Mouse (Mus musculus) splenic B cell, adult 2 months (primary cell): ENCODE data around the gene Gm17728.
"Not testable (repeated sequence)": the region's sequence is repeated elsewhere in the genome, so short reads cannot be mapped to it uniquely, and the experiment has no call there.

Experiments used
- DNase-seq: peaks from one replicate; pipeline ENCODE4 v3.0.0-alpha.2; 2011; ENCODE audit warnings: low read depth, low spot score
- H3K27me3 ChIP-seq: 2 replicates; pipeline ENCODE4 v1.6.1; 2012; ENCODE audit warnings: mild to moderate bottlenecking, low read length, moderate library complexity, mixed read lengths; ENCODE audit not compliant: control insufficient read depth, poor library complexity, insufficient read depth, severe bottlenecking
- H3K36me3 ChIP-seq: 2 replicates; pipeline ENCODE4 v1.6.1; 2012; ENCODE audit warnings: mild to moderate bottlenecking, low read length, moderate library complexity, mixed read lengths; ENCODE audit not compliant: control insufficient read depth, poor library complexity, insufficient read depth, severe bottlenecking

The Gm17728 gene

DNA sequence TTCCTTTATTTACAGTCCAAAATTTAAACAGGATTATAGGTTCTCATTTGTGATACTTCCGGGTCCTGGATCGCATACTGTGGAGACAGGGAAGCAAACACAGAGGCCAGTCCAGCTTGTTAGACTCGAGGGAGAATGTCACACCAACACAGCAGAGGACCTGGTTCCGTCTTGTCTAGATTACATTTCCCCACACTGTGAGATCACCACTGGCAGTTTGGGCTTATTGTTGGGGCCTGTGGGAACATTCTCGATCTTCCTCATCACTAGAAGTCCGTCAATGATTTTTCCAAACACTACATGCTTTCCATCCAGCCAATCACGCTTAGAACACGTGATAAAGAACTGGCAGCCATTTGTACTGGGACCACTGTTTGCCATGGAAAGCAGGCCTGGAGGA is at the start of gene Gm17728:
Gene Gm17728 (plus strand): TSS at position 301 of the 400 bp plus-strand sequence.
- H3K36me3 ChIP-seq, DNase-seq, H3K27me3 ChIP-seq: not testable (repeated sequence)

DNA sequence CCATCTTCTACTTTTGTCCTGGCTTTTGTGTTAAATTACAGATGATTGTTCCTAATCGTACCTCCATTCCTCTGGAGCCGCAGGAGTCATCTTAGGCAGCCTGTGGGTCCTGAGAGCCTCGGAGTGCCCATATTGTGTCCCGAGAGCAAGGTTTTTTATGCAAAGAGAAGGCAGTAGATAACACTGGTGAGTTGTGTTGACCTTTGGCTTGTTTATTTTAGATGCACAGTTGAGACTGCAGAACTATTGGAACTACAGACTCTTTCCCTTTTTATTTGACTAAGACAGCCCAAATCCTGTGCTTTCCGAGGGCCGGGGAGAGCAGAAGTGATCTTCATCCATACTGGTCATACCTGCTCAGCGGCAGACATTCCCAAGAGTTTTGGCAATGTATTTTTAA is 24.4 kb upstream of the Gm17728 start:
- no peak for DNase-seq
- Histone ChIP-seq H3K36me3 (no peaks in the 10 kb centered on the region), H3K27me3 (no peaks in the 10 kb centered on the region)

DNA sequence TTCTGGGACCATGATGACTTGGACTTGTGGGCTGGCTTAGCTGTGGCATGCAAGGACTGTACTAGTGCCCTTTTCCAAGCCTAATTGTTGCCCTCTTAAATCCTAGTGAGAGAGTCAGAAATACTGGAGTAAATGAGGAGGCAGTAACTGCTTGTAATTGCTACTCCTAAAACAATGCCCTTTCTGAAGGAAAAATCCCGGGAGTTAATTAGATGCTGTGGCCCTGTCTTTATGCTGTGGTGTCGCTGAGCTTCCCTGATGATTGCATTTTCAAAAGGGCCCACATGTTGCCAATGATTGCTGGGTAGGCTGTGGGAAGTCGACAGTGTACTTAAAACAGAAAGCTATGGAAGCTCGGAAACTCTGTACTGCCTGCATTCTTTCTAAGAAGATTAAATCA is 23.3 kb upstream of the Gm17728 start:
- no peak for DNase-seq
- H3K27me3 ChIP-seq: no peaks in the 10 kb centered on the region
- H3K36me3 ChIP-seq: no peaks in the 10 kb centered on the region

DNA sequence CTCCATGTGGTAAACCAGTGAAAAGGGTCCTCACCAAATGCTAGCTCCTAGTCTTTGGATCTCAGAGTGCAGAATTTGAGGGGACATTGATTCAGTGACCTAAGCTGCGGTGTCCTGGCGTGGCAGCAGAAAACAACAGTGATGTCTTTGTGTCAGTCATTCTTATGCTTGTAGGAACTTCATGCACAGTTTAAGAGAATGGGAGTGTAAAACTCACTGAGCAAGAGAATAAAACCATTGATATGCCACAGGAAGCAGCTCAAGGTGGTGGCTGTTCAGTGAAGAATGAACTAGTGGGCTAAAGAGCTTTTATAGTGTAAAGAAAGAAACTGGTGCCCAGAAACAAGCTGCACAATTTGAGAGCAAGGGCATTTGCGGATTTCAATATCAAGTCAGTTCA is 17.9 kb upstream of the Gm17728 start:
- Histone ChIP-seq H3K36me3 (no peaks in the 10 kb centered on the region), H3K27me3 (no peaks in the 10 kb centered on the region)
- DNase-seq: no peak

DNA sequence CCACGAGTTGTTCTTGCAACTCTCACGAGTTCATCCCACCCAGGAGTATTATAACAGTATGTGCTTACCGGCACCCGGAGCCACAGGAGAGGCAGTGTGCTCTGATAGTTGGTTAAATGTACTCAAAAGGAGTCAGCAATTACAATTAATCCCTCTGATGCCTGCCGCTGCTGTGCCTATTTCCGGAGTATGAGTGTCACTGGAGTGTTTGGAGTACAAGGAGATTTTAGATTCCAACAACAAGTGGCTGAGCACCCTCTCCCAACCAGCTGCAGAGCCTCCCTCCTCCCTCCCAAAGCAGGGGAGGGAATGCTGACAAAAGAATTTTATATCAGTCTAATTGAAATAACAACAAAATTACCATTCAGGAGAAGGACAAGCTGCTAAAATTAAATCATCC is 14.2 kb upstream of the Gm17728 start:
- no peak for DNase-seq
- no peaks in the 10 kb centered on the region for H3K27me3 ChIP-seq
- H3K36me3 ChIP-seq: no peaks in the 10 kb centered on the region

DNA sequence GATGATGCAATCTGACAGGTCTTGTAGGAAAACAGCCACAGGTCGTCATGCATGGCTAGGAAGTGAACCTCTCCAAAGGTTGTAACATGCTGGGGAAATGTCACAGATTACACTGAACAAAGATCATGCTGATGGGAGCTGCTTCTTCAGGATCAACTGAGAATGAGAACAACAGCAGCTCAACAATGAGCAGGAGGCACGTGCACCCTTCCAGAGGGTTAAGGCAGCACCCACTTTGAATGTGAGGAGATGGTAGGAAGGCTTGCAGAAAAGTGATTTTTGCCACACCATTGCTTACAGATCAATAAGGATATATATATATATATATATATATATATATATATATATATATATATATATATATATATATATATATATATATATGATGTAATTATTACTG is 2.8 kb upstream of the Gm17728 start:
- Histone ChIP-seq H3K27me3 (no peaks in the 10 kb centered on the region), H3K36me3 (no peaks in the 10 kb centered on the region)
- no peak for DNase-seq

DNA sequence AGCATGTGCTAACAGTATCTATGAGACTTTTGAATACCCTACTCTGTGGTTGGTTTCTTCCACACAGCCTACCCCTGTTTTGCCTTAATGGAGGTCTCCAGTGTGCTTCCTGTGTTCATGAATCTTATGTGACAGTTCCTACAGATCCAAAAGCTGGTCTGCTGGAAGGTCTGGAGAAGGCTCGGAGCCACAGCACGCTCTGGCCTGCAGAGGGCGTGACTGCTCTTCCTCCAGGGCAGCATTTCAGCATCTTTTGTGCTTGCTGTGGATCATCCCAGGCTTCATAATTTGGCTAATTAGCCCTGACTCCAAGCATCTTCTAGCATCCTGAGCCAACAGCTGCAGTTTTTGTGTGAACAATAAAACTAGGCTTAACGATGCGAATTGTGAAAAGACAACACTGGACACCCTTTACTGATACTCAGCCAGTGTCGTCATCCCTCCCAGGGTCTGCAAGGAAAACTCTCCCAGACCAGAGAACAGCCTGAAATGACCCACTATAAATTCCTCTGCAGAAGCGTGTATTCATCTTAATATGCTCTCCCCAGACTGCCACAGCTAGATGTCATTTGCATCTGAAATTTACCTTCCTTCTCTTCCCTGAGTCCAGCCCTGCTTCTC is 6.6 kb downstream of the Gm17728 start:
- Histone ChIP-seq H3K36me3 (no peaks in the 10 kb centered on the region), H3K27me3 (no peaks in the 10 kb centered on the region)
- no peak for DNase-seq

DNA sequence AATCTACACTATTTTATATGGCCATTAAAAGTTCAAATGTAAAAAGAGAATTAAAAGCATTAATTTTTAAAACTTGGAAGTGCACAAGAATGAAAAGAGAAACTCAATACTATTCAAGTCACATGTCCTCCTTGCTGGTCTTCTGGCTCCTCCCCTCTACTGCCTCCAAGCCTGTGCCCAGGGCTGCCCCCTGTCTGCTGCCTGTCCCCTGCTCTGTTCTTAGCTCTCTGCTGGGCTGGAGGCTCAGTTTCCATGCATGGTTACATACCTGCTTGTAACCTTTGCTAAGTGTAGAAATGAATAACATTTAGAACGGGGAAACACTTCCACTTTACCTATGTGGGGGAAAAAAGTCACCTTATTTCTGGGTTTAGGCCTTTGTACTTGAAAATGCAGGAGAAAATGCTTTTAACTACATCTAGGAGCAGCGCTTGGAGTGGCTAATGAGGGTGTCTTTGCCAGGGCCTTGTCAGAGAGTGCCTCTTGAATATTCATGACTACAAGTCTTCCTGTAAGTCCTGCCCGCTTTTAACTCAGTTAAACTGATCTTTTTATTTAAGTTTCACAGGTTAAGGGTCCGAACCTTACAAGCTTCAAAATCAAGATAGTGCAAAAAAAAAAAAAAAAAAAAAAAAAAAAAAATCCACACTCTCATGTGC is 18.3 kb downstream of the Gm17728 start:
- Histone ChIP-seq H3K27me3 (no peaks in the 10 kb centered on the region), H3K36me3 (no peaks in the 10 kb centered on the region)
- DNase-seq: no peak

DNA sequence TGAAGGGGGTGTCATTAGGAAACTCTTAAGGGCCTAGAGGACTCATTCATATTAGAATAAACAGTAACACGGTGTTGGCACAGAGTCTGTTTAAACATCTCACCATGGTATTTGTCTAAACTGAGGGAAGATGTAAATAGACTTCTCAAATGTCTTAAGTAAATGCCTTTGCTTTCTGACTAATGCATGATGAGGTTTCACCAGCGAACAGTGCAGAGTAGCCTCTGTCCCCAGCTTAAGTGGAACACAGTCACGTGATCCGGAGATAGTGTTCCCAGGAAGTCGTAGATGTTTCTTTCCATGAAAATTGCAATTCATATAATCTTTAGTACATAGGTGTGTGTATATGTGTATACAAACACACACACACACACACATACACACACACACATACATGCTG is 34.5 kb downstream of the Gm17728 start:
- no peak for DNase-seq
- Histone ChIP-seq H3K27me3 (no peaks in the 10 kb centered on the region), H3K36me3 (no peaks in the 10 kb centered on the region)

DNA sequence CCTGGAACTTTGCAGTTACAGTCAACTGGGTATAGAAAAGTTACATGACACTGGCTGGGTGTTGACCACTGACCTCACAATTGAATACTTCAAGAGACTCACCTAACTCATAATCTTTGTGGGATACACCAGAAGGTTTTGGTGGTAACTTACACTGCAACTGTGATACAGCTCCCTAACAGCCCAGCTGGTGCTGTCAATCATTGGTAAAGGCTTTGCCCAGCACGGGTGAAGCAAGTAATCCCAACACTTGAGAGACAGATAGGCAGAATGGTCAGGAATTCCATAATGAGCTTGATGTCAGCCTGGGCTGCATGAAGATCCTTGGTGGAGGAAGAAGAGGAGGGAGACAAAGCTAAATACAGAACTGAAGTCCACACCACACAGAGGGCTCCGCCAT is 39.0 kb downstream of the Gm17728 start:
- Histone ChIP-seq H3K36me3 (no peaks in the 10 kb centered on the region), H3K27me3 (no peaks in the 10 kb centered on the region)
- DNase-seq: no peak
